Mouse (Mus musculus) liver, embryonic 11.5 days (tissue): ENCODE data around the gene Fkbp10. TPM values are rescaled to one million over a fixed set of nuclear protein-coding genes. Genes with fewer than 3 reads are reported as not detected.

Experiments
- ATAC-seq: fragments of 200-750 bp; cut with Nextera tagmentation; replicated peaks from 2 replicates; pipeline ENCODE4 v1.8.0; 2017; ENCODE audit warnings: moderate number of reproducible peaks, mild to moderate bottlenecking, moderate TSS enrichment, moderate library complexity; ENCODE audit not compliant: low FRiP score
- DNase-seq: peaks from one replicate; pipeline ENCODE4 v3.0.0-alpha.2; 2017; ENCODE audit warnings: low spot score
- H3K27ac ChIP-seq: fragments of 300-500 bp; sonication (generic); 2 replicates; pipeline ENCODE4 v1.5.1; 2014; ENCODE audit warnings: mild to moderate bottlenecking, low read depth, low read length, control low read depth
- H3K27me3 ChIP-seq: fragments of 300-500 bp; sonication (generic); replicated peaks from 2 replicates; pipeline ENCODE4 v1.6.1; 2014; ENCODE audit warnings: low read length, mixed read lengths; ENCODE audit not compliant: control insufficient read depth, insufficient read depth
- H3K36me3 ChIP-seq: fragments of 300-500 bp; sonication (generic); 2 replicates; pipeline ENCODE4 v1.6.1; 2014; ENCODE audit warnings: mild to moderate bottlenecking, low read length, moderate library complexity, mixed read lengths; ENCODE audit not compliant: control insufficient read depth, insufficient read depth
- H3K4me1 ChIP-seq: fragments of 300-500 bp; sonication (generic); replicated peaks from 2 replicates; pipeline ENCODE4 v1.6.1; 2014; ENCODE audit warnings: low read length, mixed read lengths; ENCODE audit not compliant: control insufficient read depth, insufficient read depth
- H3K4me2 ChIP-seq: fragments of 300-500 bp; sonication (generic); 2 replicates; pipeline ENCODE4 v1.6.1; 2014; ENCODE audit warnings: mild to moderate bottlenecking, control low read depth, moderate library complexity
- H3K4me3 ChIP-seq: fragments of 300-500 bp; sonication (generic); 2 replicates; pipeline ENCODE4 v1.5.1; 2014; ENCODE audit warnings: low read depth, low read length, control low read depth
- H3K9ac ChIP-seq: fragments of 300-500 bp; sonication (generic); 2 replicates; pipeline ENCODE4 v1.6.1; 2014; ENCODE audit warnings: low read depth, low read length, control low read depth
- H3K9me3 ChIP-seq: fragments of 300-500 bp; sonication (generic); 2 replicates; pipeline ENCODE4 v1.6.1; 2016; ENCODE audit warnings: low read length, inconsistent platforms, mixed read lengths; ENCODE audit not compliant: control insufficient read depth
- WGBS: fragments of 180-500 bp; shearing (Covaris S2); extraction: QIAGEN DNeasy Blood & Tissue Kit; methylation state at CpG from one replicate; pipeline ENCODE4 v1.1.7; 2014; 5-methylcytosine and 5-hydroxymethylcytosine counted together
- polyA plus RNA-seq: library from polyadenylated mRNA; unstranded; fragments of >200 nt; fragmentation: Nextera tagmentation; extraction: Ambion mirVana; gene quantifications from 2 replicates; pipeline ENCODE4 v1.2.1, GENCODE M21; 2014

Fkbp10 gene
- polyA plus RNA-seq, 1 experiment from 2014 or later = 39.9 TPM

- ATAC-seq (no peak), DNase-seq (no peak)
- peaks cover 5% of the 10 kb centered on the region for H3K36me3 ChIP-seq
- H3K9me3 ChIP-seq = no peaks in the 10 kb centered on the region
- H3K27me3 ChIP-seq = peaks cover 37% of the 10 kb centered on the region
- WGBS = 71% methylated on average over 11 of the region's 11 CpGs
- peak overlapping the region; percentile 65 for H3K4me3 ChIP-seq
- H3K4me2 ChIP-seq = peak overlapping the region; percentile 84
- H3K9ac ChIP-seq = peak overlapping the region; percentile 61
- peaks cover 15% of the 10 kb centered on the region for H3K4me1 ChIP-seq
- peak overlapping the region; percentile 84; the same call in 1 of the 2 replicates for H3K27ac ChIP-seq
These were observed 2.0 kb upstream of the Fkbp10 start for GRCm38 (mm10) chr11:100413541-100413940.

GRCm38 (mm10) chr11:100414021-100414913, 1.2 kb upstream of the Fkbp10 start, which contains the start of gene P3h4:
P3h4 (minus strand) TSS chr11:100414836.
- Histone ChIP-seq H3K9me3 (no peaks in the 10 kb centered on the region), H3K27me3 (peaks cover 37% of the 10 kb centered on the region), H3K36me3 (peaks cover 2% of the 10 kb centered on the region), H3K4me3 (peak within 1 kb of the TSS; percentile 65), H3K27ac (peak within 1 kb of the TSS; percentile 84), H3K4me1 (peaks cover 15% of the 10 kb centered on the region), H3K4me2 (peak within 1 kb of the TSS; percentile 84), H3K9ac (peak within 1 kb of the TSS; percentile 61)
- peak; percentile 84 for DNase-seq
- ATAC-seq = peak; percentile 81
- WGBS = 1% methylated on average over 93 of the region's 93 CpGs

DNA sequence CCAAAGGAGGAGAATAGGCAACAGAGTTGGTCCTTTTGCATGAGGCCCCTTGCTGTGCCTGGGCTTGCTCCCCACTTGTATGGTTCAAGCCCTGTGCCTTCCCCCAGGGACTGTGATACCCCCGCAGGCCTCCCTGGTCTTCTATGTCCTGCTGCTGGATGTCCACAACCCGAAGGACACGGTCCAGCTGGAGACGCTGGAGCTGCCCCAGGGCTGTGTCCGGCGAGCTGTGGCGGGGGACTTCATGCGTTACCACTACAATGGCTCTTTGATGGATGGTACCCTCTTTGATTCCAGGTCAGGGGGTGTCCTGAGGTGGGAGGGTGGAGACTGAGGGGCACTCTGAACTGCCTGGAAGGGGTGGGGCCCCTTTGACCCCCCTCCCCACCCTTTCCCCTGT, 6.0 kb downstream of the Fkbp10 start:
- Histone ChIP-seq H3K36me3 (peaks cover 4% of the 10 kb centered on the region; the same call in 1 of the 2 replicates), H3K9me3 (no peaks in the 10 kb centered on the region), H3K27me3 (peaks cover 7% of the 10 kb centered on the region; the same call in 1 of the 2 replicates), H3K4me3 (no peak overlapping the region), H3K4me1 (peaks cover 7% of the 10 kb centered on the region), H3K27ac (no peak overlapping the region), H3K9ac (no peak overlapping the region), H3K4me2 (no peak overlapping the region)
- DNase-seq (no peak), ATAC-seq (no peak)
- 91% methylated on average over 8 of the region's 8 CpGs for WGBS

DNA sequence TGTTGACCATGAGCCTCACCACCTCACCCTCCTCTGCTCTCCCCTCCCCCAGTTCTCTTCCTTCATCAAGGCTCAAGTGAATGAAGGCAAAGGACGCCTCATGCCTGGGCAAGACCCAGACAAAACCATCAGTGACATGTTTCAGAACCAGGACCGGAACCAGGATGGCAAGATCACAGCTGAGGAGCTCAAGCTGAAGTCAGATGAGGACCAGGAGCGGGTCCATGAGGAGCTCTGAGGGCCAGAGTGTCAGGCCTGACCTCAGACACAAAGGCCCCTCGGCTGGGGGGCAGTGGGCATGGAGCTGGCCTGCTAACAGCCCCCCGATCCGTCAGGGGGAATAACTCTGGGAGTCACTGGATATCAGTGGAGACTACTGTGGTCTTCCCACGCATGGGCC, 8.3 kb downstream of the Fkbp10 start:
- H3K27ac ChIP-seq = no peak overlapping the region
- H3K9ac ChIP-seq = no peak overlapping the region
- ATAC-seq (no peak), DNase-seq (no peak)
- H3K36me3 ChIP-seq = peaks cover 4% of the 10 kb centered on the region; the same call in 1 of the 2 replicates
- no peak overlapping the region for H3K4me2 ChIP-seq
- no peaks in the 10 kb centered on the region; the same call in 1 of the 2 replicates for H3K27me3 ChIP-seq
- H3K4me1 ChIP-seq = peaks cover 5% of the 10 kb centered on the region
- no peak overlapping the region for H3K4me3 ChIP-seq
- WGBS = 86% methylated on average over 7 of the region's 7 CpGs
- no peaks in the 10 kb centered on the region for H3K9me3 ChIP-seq

DNA sequence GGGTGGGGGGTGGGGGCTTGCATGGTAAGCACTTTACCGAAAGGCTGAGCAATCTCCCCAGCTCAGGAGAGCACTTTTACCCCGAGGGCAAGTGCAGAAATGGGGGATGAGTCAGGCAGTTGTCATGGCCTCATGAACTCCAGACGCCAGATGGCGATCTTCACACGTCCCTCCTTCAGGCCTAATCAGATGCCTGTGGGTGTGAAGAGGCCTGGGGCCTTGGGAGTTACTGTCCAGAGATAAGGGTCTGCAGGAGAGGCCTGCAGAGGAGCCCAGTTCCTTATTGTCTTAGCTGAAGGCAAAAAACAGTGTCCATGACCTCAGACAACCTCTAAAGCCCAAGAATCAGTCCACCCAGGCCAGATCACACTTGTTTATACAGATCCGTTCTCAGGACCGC, 10.4 kb downstream of the Fkbp10 start:
- no peaks in the 10 kb centered on the region for H3K9me3 ChIP-seq
- H3K4me1 ChIP-seq = peaks cover 5% of the 10 kb centered on the region
- H3K27ac ChIP-seq = no peak overlapping the region
- H3K27me3 ChIP-seq = no peaks in the 10 kb centered on the region; the same call in 1 of the 2 replicates
- 18% methylated on average over 7 of the region's 7 CpGs for WGBS
- H3K36me3 ChIP-seq = peaks cover 5% of the 10 kb centered on the region; the same call in 1 of the 2 replicates
- DNase-seq (peak; percentile 47), ATAC-seq (peak; percentile 76)
- no peak overlapping the region for H3K4me2 ChIP-seq
- no peak overlapping the region for H3K9ac ChIP-seq
- no peak overlapping the region for H3K4me3 ChIP-seq

DNA sequence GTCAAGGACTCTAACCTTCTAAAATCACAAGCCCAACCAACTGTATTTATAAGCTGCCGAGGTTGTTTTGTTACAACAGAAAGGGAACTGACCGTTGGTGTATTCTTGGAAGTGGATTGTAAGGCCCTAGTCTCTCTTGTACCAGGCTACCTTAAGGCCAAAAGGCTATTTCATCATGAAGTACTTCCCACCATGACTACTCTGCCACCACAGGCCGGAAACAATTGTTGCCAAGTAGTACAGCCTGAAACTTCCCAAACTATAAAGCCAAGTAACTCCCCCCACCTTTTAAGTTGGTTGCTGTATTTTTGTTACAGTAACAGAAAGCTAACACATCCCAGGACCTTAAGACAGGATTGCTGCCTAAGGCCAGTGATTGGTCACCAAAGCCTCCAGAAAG, 11.3 kb downstream of the Fkbp10 start:
- H3K4me2 ChIP-seq = no peak overlapping the region
- peaks cover 5% of the 10 kb centered on the region for H3K4me1 ChIP-seq
- H3K9me3 ChIP-seq = no peaks in the 10 kb centered on the region
- no peaks in the 10 kb centered on the region; the same call in 1 of the 2 replicates for H3K27me3 ChIP-seq
- no peak overlapping the region for H3K4me3 ChIP-seq
- WGBS = 71% methylated on average over 3 of the region's 3 CpGs
- no peak overlapping the region for H3K9ac ChIP-seq
- no peak overlapping the region for H3K27ac ChIP-seq
- no peak for DNase-seq
- ATAC-seq = no peak
- peaks cover 4% of the 10 kb centered on the region; the same call in 1 of the 2 replicates for H3K36me3 ChIP-seq

GRCm38 (mm10) chr11:100428612-100429199, 13.2 kb downstream of the Fkbp10 start:
- Histone ChIP-seq H3K36me3 (peaks cover 3% of the 10 kb centered on the region; the same call in 1 of the 2 replicates), H3K4me1 (peaks cover 5% of the 10 kb centered on the region), H3K4me3 (no peak overlapping the region), H3K27me3 (no peaks in the 10 kb centered on the region), H3K4me2 (no peak overlapping the region), H3K9me3 (no peaks in the 10 kb centered on the region), H3K27ac (no peak overlapping the region), H3K9ac (no peak overlapping the region)
- WGBS = 71% methylated on average over 9 of the region's 9 CpGs
- no peak for ATAC-seq
- DNase-seq = no peak

- Histone ChIP-seq H3K4me3 (no peak overlapping the region), H3K4me2 (no peak overlapping the region), H3K36me3 (peaks cover 3% of the 10 kb centered on the region; the same call in 1 of the 2 replicates), H3K9ac (no peak overlapping the region), H3K27ac (no peak overlapping the region; the same call in 1 of the 2 replicates), H3K4me1 (peaks cover 5% of the 10 kb centered on the region), H3K9me3 (no peaks in the 10 kb centered on the region), H3K27me3 (no peaks in the 10 kb centered on the region)
- WGBS = 91% methylated on average over 7 of the region's 7 CpGs
- ATAC-seq = no peak
- no peak for DNase-seq
These were observed 14.6 kb downstream of the Fkbp10 start for GRCm38 (mm10) chr11:100430052-100430451.
